Mouse (Mus musculus) spleen, embryonic (tissue): Measurements from ENCODE around the gene Spsb2.

Source experiments
- CTCF ChIA-PET: fragments of 350-600 bp; sonication (Branson Sonifier 250); formaldehyde crosslinking; loops from one replicate; lab custom pipeline; 2022; lab: Charles Lee

Spsb2 gene

DNA sequence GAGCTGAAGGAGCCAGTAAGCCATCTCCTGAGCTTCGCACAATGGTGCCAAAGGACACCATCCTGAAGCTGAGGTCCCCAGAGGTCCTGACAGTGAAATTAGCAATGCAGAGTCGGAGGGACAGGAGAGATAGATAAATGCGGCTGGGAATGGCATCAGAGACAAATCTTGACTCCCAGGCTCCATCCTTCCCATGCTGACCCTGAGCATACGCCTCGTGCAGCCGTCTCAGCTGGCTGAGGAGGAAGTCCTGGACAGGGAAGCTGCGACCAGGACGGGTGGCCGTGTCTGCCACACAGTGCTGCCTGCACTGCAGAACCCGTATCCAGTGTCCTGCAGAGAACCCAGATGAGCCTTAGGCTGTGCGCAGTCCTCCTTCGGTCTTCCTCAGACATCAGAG, 46.2 kb downstream of the Spsb2 start:
- CTCF ChIA-PET, result no interaction called here

- CTCF ChIA-PET, result no interaction called here
These were observed 47.9 kb downstream of the Spsb2 start for GRCm38 (mm10) chr6:124856321-124856720.

DNA sequence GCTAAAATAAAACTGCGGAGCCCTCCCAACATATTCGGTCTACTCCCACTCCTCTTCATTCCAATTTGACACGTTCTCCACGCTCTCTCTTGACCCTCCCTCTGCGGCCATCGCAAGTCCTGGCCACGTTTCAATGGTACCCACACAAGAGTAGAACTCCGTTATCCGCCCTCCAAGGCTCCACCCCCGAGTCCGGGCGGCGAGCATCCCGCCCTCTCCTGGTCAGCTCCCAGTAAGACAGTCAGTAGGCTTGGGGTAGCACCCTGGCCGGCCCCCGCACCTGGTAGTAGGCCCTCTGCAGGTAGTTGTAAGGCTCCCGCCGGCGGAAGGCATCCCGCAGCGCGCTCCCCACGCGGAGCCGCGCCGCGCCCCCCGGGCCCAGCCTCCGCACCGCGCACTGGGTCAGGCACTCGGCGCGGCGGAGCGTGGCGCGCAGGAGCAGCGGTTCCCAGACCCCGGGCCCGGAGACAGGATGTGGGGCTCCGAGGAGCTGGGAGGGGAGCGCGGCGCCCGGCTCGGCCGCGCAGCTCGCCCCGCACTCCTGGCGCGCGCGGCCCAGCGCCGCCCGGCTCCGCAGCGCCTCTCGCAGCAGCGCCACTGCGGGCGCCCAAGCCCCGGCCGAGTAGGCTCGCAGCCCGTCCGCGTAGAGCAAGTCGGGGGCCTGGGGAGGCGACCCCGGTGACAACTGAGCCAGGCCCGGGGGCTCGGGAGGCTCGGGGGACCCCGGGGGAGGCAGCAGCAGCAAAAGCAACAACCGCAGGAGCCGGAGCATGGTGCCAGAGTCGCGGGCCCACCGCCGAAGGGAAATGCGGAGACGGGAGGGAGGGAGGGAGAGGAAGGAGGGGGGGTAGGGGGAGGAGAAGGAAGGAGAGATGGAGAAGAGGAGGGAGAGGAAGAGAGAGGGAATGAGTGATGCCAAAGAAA, 48.7 kb downstream of the Spsb2 start, which contains the start of gene P3h3:
Gene P3h3, minus strand, starts transcription at position 837 of the 924 bp plus-strand sequence.
- CTCF ChIA-PET, result interaction anchor here (0.6 kb wide), 1 partner anchor 88 kb away, joined by 3 read pairs; no protein-coding TSS in a partner anchor

- CTCF ChIA-PET, result interaction anchor here (0.5 kb wide), 1 partner anchor 30 kb away, joined by 3 read pairs; no protein-coding TSS in a partner anchor
These were observed 49.5 kb downstream of the Spsb2 start for GRCm38 (mm10) chr6:124857840-124858530.

- CTCF ChIA-PET, result interaction anchor here (0.5 kb wide), 1 partner anchor 29 kb away, joined by 3 read pairs; no protein-coding TSS in a partner anchor
These were observed 50.3 kb downstream of the Spsb2 start for GRCm38 (mm10) chr6:124858561-124859318.

- CTCF ChIA-PET, result interaction anchor here (0.7 kb wide), 1 partner anchor 14 kb away, joined by 3 read pairs; no protein-coding TSS in a partner anchor
These were observed 51.3 kb downstream of the Spsb2 start for GRCm38 (mm10) chr6:124859725-124860124.
